Mouse (Mus musculus): ENCODE results near the gene Dhx57.
"Not testable (repeated sequence)": the region's sequence is repeated elsewhere in the genome, so short reads cannot be mapped to it uniquely, and the experiment has no call there.

Dhx57 gene

GRCm38 (mm10) chr17:80290074-80290657, at the start of gene Dhx57, which contains the start of gene Morn2:
TSS of gene Dhx57 (minus strand) at chr17:80290476.
TSS of gene Morn2 (plus strand) at chr17:80290203.
- DNase-seq (ENCODE audit: low spot score), result peak; percentile 91

GRCm38 (mm10) chr17:80332386-80332785, 42.1 kb upstream of the Dhx57 start:
- DNase-seq (ENCODE audit: low spot score), result no peak

GRCm38 (mm10) chr17:80326431-80326830, 36.2 kb upstream of the Dhx57 start:
- no peak for DNase-seq (ENCODE audit: low spot score)

- no peak for DNase-seq (ENCODE audit: low spot score)
Measured at GRCm38 (mm10) chr17:80325456-80325855, 35.2 kb upstream of the Dhx57 start.

GRCm38 (mm10) chr17:80324521-80324920, 34.2 kb upstream of the Dhx57 start:
- DNase-seq (ENCODE audit: low spot score), result no peak

- DNase-seq (ENCODE audit: low spot score), result no peak
Measured at GRCm38 (mm10) chr17:80323658-80324057, 33.4 kb upstream of the Dhx57 start.

GRCm38 (mm10) chr17:80323015-80323414, 32.7 kb upstream of the Dhx57 start:
- no peak for DNase-seq (ENCODE audit: low spot score)

GRCm38 (mm10) chr17:80322228-80322627, 32.0 kb upstream of the Dhx57 start:
- DNase-seq (ENCODE audit: low spot score), result no peak

- no peak for DNase-seq (ENCODE audit: low spot score)
Measured at GRCm38 (mm10) chr17:80312405-80312804, 22.1 kb upstream of the Dhx57 start.

GRCm38 (mm10) chr17:80311761-80312160, 21.5 kb upstream of the Dhx57 start:
- DNase-seq (ENCODE audit: low spot score), result no peak

- no peak for DNase-seq (ENCODE audit: low spot score)
Measured at GRCm38 (mm10) chr17:80307251-80307650, 17.0 kb upstream of the Dhx57 start, which contains the start of gene Arhgef33. TSS of gene Arhgef33 (plus strand) at chr17:80307407.

GRCm38 (mm10) chr17:80298844-80299243, 8.6 kb upstream of the Dhx57 start:
- no peak for DNase-seq (ENCODE audit: low spot score)

GRCm38 (mm10) chr17:80295258-80295657, 5.0 kb upstream of the Dhx57 start:
- DNase-seq (ENCODE audit: low spot score), result no peak

GRCm38 (mm10) chr17:80291148-80291547, 872 bp upstream of the Dhx57 start:
- DNase-seq (ENCODE audit: low spot score), result no peak

- DNase-seq (ENCODE audit: low spot score), result no peak
Measured at GRCm38 (mm10) chr17:80289280-80290073, 799 bp downstream of the Dhx57 start.

- DNase-seq (ENCODE audit: low spot score), result no peak
Measured at GRCm38 (mm10) chr17:80288012-80288411, 2.3 kb downstream of the Dhx57 start.

GRCm38 (mm10) chr17:80284446-80284845, 5.8 kb downstream of the Dhx57 start:
- DNase-seq (ENCODE audit: low spot score), result no peak

GRCm38 (mm10) chr17:80279340-80280070, 10.8 kb downstream of the Dhx57 start:
- no peak for DNase-seq (ENCODE audit: low spot score)

GRCm38 (mm10) chr17:80278255-80278654, 12.0 kb downstream of the Dhx57 start:
- no peak for DNase-seq (ENCODE audit: low spot score)

- DNase-seq (ENCODE audit: low spot score), result not testable (repeated sequence)
Measured at GRCm38 (mm10) chr17:80270622-80271021, 19.7 kb downstream of the Dhx57 start.

GRCm38 (mm10) chr17:80268151-80268550, 22.1 kb downstream of the Dhx57 start:
- DNase-seq (ENCODE audit: low spot score), result no peak

- DNase-seq (ENCODE audit: low spot score), result no peak
Measured at GRCm38 (mm10) chr17:80267065-80267464, 23.2 kb downstream of the Dhx57 start.

- no peak for DNase-seq (ENCODE audit: low spot score)
Measured at GRCm38 (mm10) chr17:80255208-80255607, 35.1 kb downstream of the Dhx57 start.
